Mouse (Mus musculus): Measurements from ENCODE around the gene Prkch.

DNA sequence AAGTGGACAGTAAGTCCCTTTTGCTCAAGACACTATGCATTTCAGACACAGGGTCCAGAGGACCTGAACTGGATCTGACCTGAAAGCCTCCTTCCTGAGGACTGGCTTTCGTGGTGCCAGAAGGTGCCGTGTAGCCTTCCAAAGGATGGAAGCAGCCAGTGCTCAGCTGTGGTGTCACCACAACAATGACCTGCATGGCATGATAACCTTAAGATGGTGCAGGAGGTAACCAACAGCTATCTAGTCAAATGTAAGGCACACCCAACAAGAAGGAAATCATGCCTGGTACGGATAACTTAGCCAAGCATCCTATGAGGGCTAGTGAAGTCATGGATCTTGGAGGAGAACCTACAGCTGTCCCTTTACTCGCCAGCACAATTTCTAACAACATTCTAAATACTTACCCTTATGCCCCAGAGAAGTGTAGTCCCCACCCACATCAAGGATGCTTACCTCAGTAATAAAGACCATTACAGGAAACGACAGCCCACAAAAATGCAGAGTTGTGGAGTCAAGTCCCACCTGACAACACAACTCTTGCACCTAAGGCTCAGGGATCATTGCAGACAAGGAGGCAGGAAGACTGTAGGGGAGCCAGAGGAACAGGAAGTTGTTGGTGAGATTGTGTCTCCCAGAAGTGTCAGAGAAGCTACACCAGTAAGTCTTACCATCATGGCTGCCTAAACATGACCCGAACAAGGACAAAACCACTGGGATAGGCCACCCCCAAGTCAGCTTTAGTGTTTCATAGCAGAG, 40.9 kb downstream of the Prkch start:
- TF ChIP-seq CTCF (IDR thresholded peaks at IDR 0.05; ENCODE audit: low read depth) (no peak), EP300 (optimal IDR thresholded peaks at IDR 0.05) (no peak)

Data from stomach, postnatal 0 days (tissue).